Mouse (Mus musculus) stomach, embryonic 14.5 days (tissue): Measurements from ENCODE around the gene Frat2. TPM values are rescaled to one million over a fixed set of nuclear protein-coding genes. Genes with fewer than 3 reads are reported as not detected.
"Not testable (repeated sequence)": the region's sequence is repeated elsewhere in the genome, so short reads cannot be mapped to it uniquely, and the experiment has no call there.

Source experiments
- ATAC-seq: fragments of 200-750 bp; cut with Nextera tagmentation; 2 replicates; pipeline ENCODE4 v1.8.0; 2017; ENCODE audit warnings: low read depth, moderate TSS enrichment; ENCODE audit not compliant: insufficient number of reproducible peaks, insufficient read depth, low FRiP score
- H3K27ac ChIP-seq: fragments of 300-500 bp; sonication (generic); 2 replicates; pipeline ENCODE4 v1.5.1; 2014; ENCODE audit warnings: mild to moderate bottlenecking, low read length, moderate library complexity, mixed read lengths
- H3K27me3 ChIP-seq: fragments of 300-500 bp; sonication (generic); 2 replicates; pipeline ENCODE4 v1.6.1; 2014; ENCODE audit warnings: low read length, control low read depth, mixed read lengths; ENCODE audit not compliant: control insufficient read depth, insufficient read depth
- H3K36me3 ChIP-seq: fragments of 300-500 bp; sonication (generic); 2 replicates; pipeline ENCODE4 v1.6.1; 2014; ENCODE audit warnings: mild to moderate bottlenecking, control low read depth, low read length, moderate library complexity, mixed read lengths; ENCODE audit not compliant: control insufficient read depth, insufficient read depth
- H3K4me1 ChIP-seq: fragments of 300-500 bp; sonication (generic); 2 replicates; pipeline ENCODE4 v1.6.1; 2014; ENCODE audit warnings: low read length, control low read depth, mixed read lengths; ENCODE audit not compliant: control insufficient read depth, insufficient read depth
- H3K4me2 ChIP-seq: fragments of 300-500 bp; sonication (generic); replicated peaks from 2 replicates; pipeline ENCODE4 v1.6.1; 2014; ENCODE audit warnings: low read depth, low read length, control low read depth
- H3K4me3 ChIP-seq: fragments of 300-500 bp; sonication (generic); 2 replicates; pipeline ENCODE4 v1.5.1; 2014; ENCODE audit warnings: low read depth, low read length, control low read depth
- H3K9ac ChIP-seq: fragments of 300-500 bp; sonication (generic); replicated peaks from 2 replicates; pipeline ENCODE4 v1.6.1; 2014; ENCODE audit warnings: low read depth, mild to moderate bottlenecking, control low read depth, low read length, moderate library complexity, mixed read lengths
- H3K9me3 ChIP-seq: fragments of 300-500 bp; sonication (generic); 2 replicates; pipeline ENCODE4 v1.6.1; 2016; ENCODE audit warnings: low read depth, low read length, control low read depth; ENCODE audit not compliant: control insufficient read depth
- WGBS: fragments of 180-500 bp; shearing (Covaris S2); extraction: QIAGEN DNeasy Blood & Tissue Kit; methylation state at CpG from one replicate; pipeline ENCODE4 v1.1.7; 2014; 5-methylcytosine and 5-hydroxymethylcytosine counted together
- polyA plus RNA-seq: library from polyadenylated mRNA; unstranded; fragments of >200 nt; fragmentation: Nextera tagmentation; extraction: Ambion mirVana; gene quantifications from 2 replicates; pipeline ENCODE4 v1.2.1, GENCODE M21; 2014

Frat2 gene
- polyA plus RNA-seq, 1 experiment from 2014 or later: 3.5 TPM

GRCm38 (mm10) chr19:41872285-41872684 lies 24.4 kb upstream of the Frat2 start:
- 90% methylated on average over 2 of the region's 2 CpGs for WGBS

GRCm38 (mm10) chr19:41869946-41870345 lies 22.0 kb upstream of the Frat2 start:
- H3K4me2 ChIP-seq, H3K27ac ChIP-seq, H3K9ac ChIP-seq, H3K4me3 ChIP-seq, H3K4me1 ChIP-seq, H3K9me3 ChIP-seq, ATAC-seq, H3K27me3 ChIP-seq: not testable (repeated sequence)
- WGBS: 86% methylated on average over 5 of the region's 5 CpGs
- H3K36me3 ChIP-seq: peaks cover 59% of the 10 kb centered on the region

More at GRCm38 (mm10) chr19:41872285-41872684, 24.4 kb upstream of the Frat2 start:
- Histone ChIP-seq H3K27ac (no peak overlapping the region), H3K27me3 (no peaks in the 10 kb centered on the region), H3K4me2 (no peak overlapping the region), H3K9ac (no peak overlapping the region), H3K9me3 (no peaks in the 10 kb centered on the region), H3K36me3 (peaks cover 59% of the 10 kb centered on the region), H3K4me1 (no peaks in the 10 kb centered on the region), H3K4me3 (no peak overlapping the region)
- ATAC-seq: no peak

GRCm38 (mm10) chr19:41869296-41869695 lies 21.4 kb upstream of the Frat2 start:
- no peaks in the 10 kb centered on the region for H3K27me3 ChIP-seq
- no peak for ATAC-seq
- H3K27ac ChIP-seq: no peak overlapping the region
- H3K36me3 ChIP-seq: peaks cover 52% of the 10 kb centered on the region
- no peaks in the 10 kb centered on the region for H3K9me3 ChIP-seq
- H3K9ac ChIP-seq: no peak overlapping the region
- 95% methylated on average over 5 of the region's 5 CpGs for WGBS
- no peak overlapping the region for H3K4me2 ChIP-seq
- H3K4me3 ChIP-seq: no peak overlapping the region
- H3K4me1 ChIP-seq: no peaks in the 10 kb centered on the region

- Histone ChIP-seq H3K27me3 (no peaks in the 10 kb centered on the region), H3K9me3 (no peaks in the 10 kb centered on the region), H3K4me2 (no peak overlapping the region), H3K9ac (no peak overlapping the region), H3K4me1 (no peaks in the 10 kb centered on the region), H3K27ac (no peak overlapping the region), H3K36me3 (peaks cover 42% of the 10 kb centered on the region), H3K4me3 (no peak overlapping the region)
- ATAC-seq: no peak
- 90% methylated on average over 8 of the region's 8 CpGs for WGBS
These were observed 18.8 kb upstream of the Frat2 start for GRCm38 (mm10) chr19:41866707-41867106.

GRCm38 (mm10) chr19:41857816-41858310 lies 9.9 kb upstream of the Frat2 start:
- Histone ChIP-seq H3K36me3 (peaks cover 5% of the 10 kb centered on the region; the same call in 1 of the 2 replicates), H3K27ac (no peak overlapping the region), H3K4me2 (no peak overlapping the region), H3K27me3 (no peaks in the 10 kb centered on the region), H3K9ac (no peak overlapping the region), H3K9me3 (no peaks in the 10 kb centered on the region), H3K4me3 (no peak overlapping the region), H3K4me1 (no peaks in the 10 kb centered on the region)
- no peak for ATAC-seq
- WGBS: 72% methylated on average over 3 of the region's 3 CpGs

GRCm38 (mm10) chr19:41857086-41857762 lies 9.3 kb upstream of the Frat2 start:
- Histone ChIP-seq H3K36me3 (peaks cover 3% of the 10 kb centered on the region; the same call in 1 of the 2 replicates), H3K27me3 (no peaks in the 10 kb centered on the region), H3K9ac (no peak overlapping the region), H3K9me3 (no peaks in the 10 kb centered on the region), H3K4me3 (no peak overlapping the region), H3K4me1 (no peaks in the 10 kb centered on the region), H3K27ac (no peak overlapping the region), H3K4me2 (no peak overlapping the region)
- peak; percentile 50; the same call in 1 of the 2 replicates for ATAC-seq
- 64% methylated on average over 5 of the region's 5 CpGs for WGBS

- Histone ChIP-seq H3K4me3 (no peak overlapping the region), H3K4me1 (peaks cover 8% of the 10 kb centered on the region; the same call in 1 of the 2 replicates), H3K27me3 (no peaks in the 10 kb centered on the region), H3K4me2 (no peak overlapping the region), H3K36me3 (no peaks in the 10 kb centered on the region), H3K9ac (no peak overlapping the region), H3K27ac (no peak overlapping the region), H3K9me3 (no peaks in the 10 kb centered on the region)
- ATAC-seq: no peak
- WGBS: 78% methylated on average over 4 of the region's 4 CpGs
These were observed 4.5 kb upstream of the Frat2 start for GRCm38 (mm10) chr19:41852423-41852822.

GRCm38 (mm10) chr19:41850719-41851543 lies 3.0 kb upstream of the Frat2 start:
- ATAC-seq: no peak

More at GRCm38 (mm10) chr19:41850719-41851543, 3.0 kb upstream of the Frat2 start:
- Histone ChIP-seq H3K36me3 (no peaks in the 10 kb centered on the region), H3K4me3 (no peak overlapping the region), H3K27me3 (no peaks in the 10 kb centered on the region), H3K4me2 (no peak overlapping the region), H3K9me3 (no peaks in the 10 kb centered on the region), H3K9ac (no peak overlapping the region), H3K4me1 (peaks cover 12% of the 10 kb centered on the region; the same call in 1 of the 2 replicates), H3K27ac (0 out of 2 replicates have a peak overlapping the region, but pooled peaks have one; percentile 15)
- 41% methylated on average over 14 of the region's 14 CpGs for WGBS
